Mouse (Mus musculus): ENCODE measurements at regions not wholly inside any gene's neighbourhood (a gene's known extent, or its start where the extent isn't known, plus 50 kb on each side); places are given as distances from the start of the nearest gene placed in this dataset.
A peak's percentile ranks its signal among the peaks of the same experiment; 100 is the strongest.
"Not testable (repeated sequence)": the region's sequence is repeated elsewhere in the genome, so short reads cannot be mapped to it uniquely, and the experiment has no call there.

DNA sequence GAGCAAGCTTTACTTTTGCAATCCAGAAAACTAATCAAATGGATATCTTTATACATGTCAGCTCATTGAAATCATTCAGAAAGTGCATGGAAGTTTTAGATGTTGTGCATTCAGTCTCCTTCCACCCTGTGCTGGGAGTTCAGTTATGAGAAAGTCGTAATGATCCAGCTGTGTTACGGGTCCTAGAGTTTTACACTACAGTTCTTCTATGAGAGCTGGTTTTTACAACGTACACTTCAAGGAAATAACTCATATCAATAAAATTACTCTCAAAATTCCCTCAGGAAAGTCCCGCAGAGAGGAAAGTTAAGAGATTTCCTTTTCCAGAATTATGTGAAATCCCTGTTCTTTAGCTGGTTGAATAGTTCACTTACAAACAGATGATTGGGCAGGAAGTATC, 418.1 kb upstream of the Slc10a2 start:
- DNase-seq, result no peak

DNA sequence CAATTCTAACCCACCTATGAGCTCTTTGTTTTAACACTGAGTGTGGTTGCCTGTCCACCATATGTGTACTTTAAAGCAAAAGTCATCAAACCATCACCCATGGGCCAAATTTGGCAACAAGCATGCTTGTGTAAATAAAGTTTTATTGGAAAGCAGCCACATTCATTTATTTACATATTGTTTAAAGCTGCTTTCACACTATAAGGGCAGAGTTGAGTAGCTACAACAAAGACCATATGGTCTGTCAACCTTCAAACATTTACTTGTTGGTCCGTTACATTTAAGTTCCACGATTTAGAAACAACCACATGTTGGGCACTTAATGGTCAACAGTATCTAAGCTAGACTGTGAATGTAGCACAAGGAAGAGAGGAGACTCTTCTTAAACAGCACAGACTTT, 390.7 kb upstream of the Slc10a2 start:
- no peak for DNase-seq

DNA sequence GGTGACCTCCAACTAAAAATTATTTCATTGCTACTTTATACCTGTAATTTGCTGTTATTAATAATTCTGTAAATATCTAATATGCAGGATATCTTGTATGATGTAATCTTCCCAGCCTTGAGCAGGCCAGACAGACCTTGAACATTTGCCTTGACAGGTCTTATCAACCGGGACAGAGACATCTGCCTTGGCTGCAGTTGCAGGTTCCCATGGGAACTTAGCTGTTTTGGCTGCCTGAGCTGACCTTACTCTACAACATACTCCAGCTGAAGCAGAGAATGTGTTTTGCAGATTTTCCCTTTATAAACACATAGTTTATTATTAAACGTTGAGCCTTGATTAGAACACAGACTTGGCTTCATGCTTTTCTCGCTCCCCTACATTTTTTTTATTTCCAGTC, 385.3 kb upstream of the Slc10a2 start:
- peak; percentile 38 for DNase-seq

DNA sequence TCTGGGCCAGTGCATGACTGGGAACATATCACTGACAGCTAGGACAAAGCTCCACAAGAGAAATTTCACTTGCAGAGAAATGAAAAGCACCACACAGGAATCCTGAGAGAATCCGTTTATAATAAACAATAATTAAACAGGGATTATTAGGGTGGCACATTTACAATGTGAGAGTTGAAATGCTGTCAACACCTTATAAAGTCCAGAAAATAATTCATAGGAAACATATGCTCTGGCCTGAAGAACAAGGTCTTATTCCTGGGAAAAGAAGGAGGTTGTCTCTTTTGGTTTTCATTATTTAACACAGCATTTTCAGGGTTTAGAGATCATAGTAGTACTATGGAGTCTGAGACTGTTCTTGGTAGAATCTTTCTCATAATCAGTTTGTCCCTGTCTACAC, 377.8 kb upstream of the Slc10a2 start:
- DNase-seq, result no peak

DNA sequence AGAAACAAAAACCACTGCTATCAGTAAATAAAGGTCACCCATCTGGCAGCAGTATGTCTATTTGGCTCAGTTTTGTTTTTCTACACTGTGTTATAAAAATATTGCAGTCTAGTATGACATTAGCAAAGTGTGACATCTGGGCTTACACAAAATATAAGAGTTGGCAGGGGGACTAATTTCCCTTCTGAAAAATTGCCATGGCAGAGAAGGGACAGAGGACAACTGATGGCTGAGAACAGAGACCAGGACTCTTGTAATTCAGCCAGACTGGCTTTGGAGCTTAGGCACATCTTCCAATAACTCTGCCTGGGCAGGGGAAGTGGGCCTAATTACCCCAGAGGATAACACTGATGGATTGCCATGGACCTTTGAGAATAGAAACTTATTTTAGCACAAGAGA, 367.8 kb upstream of the Slc10a2 start:
- no peak for DNase-seq

DNA sequence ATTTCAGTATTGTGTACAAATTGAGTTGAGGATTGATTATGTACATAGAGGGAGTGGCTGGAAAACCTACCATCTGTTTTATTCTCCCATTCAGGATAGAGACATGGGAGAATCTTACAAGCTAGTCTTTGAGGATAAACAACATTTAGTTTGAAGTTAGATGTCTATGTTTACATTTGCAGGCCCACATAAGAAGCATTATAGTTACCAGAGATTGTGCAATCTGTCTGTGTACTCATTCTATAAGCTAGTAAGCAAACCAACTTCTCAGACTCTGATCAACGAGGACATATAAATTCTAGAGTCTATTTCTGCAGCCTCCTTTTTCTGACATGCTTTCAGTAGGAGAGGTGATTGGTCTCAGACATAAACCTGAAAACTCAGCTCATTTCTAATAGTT, 367.4 kb upstream of the Slc10a2 start:
- DNase-seq, result no peak

DNA sequence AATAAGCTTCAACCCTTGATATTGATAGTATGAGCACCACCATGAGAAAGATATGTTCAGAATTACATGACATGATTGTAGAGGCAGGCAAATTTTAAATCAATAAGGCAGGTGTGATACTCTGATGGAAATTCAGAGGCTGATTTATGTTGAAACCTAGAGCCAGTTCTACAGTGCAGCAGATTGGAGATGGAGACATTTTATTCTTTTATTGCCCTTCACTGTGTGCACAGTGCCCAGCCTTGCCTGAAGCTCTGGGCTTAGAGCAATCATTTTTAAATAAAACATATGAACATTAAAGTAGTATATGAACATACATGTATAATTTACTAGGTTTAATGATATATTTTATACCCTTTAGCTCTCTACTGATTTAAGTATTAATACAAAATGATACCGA, 352.5 kb upstream of the Slc10a2 start:
- DNase-seq, result no peak

DNA sequence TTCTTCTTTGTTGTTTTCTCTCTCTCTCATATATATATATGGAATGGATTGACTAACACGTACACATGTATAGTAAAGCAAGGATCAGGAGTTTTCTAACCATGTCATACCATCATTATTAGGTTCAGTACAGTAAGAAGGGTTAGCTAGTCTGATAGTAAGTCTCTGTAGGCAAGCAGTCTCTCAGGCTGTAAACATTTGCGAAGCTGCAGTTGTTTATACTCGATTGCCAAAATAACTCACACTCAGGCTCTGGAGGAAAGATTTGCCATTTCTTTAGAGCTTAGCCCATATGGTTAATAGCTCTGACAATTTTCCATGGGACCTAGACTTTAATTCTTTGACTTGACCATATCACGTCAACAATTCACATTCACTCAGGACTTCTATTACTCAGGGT, 348.3 kb upstream of the Slc10a2 start:
- DNase-seq, result no peak

DNA sequence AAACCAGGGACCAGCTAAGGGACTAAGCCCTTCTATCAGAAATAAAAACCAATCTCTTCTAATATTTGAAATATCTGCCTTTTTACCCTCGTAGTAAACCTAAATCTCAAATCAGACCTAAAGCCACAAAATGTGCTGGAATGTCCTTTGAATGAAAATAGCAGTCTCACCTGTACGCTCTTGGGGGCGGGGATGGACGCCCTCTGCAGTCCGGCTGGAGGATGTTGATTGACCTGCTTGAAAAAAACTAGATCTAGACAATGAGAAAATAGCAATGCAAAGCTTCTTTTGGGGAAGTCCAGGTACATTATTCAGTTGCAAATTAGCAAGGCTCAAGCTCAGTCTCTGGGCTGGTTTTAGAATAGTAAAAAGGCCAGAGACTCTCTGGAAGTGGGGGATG, 337.1 kb upstream of the Slc10a2 start:
- not testable (repeated sequence) for DNase-seq

DNA sequence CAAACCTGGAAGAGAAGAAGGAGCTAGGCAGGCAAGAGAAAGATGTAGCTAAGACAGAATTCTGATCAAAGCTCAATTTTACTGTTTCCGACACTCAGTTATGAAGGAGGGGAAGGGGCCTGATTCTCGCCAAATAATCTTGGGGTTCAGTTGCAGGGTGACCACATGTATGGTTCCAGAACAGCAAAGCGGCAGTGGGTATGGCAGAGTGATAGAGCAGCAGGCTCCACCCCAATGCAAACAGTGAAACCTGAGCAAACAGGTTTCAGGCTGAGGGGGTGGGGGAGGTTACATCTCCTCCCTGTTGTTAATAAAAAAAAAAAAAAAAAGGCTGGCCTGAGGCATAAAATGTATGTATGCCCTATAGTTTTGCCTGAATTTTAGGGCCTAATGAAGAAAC, 335.3 kb upstream of the Slc10a2 start:
- not testable (repeated sequence) for DNase-seq

DNA sequence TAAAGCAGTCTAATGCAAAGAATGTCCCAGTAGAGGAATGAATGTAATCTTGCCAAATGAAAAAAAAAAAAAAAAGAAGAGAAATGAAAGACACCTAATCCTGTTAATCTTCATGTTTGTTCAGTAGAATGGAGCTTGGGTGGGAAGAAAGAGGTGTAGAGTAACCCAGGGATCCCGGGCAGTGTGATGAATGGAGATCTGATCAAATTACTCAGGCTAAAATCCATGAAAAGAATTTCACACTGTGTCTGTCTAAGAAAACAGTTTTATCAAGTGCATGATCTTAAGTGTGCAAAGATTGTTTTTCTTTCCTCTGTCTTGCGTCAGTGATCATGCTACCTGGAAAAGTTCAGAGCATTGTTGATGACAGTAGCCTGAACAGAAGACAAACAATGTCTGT, 333.9 kb upstream of the Slc10a2 start:
- DNase-seq, result no peak

DNA sequence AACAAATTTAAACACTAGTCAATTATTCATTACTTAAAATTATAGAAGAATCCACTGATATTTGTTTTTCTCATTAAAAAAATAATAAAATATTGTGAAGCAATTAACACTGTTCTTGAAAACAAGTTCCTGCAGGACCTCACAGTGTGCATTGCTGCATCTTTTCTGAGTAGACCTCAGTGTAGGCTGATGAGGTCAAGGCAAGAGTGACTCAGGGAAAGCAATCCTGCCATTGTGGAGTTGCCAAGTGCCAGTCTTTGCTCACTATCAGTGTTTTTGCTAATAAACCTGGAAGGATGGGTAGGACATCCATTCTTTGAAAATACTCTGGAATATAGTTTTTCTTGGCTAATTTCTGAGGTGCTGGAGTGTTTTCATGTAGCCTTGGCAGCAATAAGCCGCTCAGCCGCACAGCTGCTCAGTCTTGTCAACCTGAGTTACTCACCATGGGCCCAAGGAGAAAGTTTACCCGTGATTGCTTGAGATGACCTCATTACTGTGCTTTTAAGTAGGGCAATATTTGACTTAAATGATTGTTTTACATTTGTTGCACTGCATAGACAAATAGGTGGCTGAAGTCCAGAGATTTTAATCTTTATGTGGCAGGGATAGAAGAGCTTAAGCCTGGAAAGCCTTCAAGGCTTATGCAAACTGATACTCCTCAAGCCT, 323.3 kb upstream of the Slc10a2 start:
- DNase-seq, result peak; percentile 4

DNA sequence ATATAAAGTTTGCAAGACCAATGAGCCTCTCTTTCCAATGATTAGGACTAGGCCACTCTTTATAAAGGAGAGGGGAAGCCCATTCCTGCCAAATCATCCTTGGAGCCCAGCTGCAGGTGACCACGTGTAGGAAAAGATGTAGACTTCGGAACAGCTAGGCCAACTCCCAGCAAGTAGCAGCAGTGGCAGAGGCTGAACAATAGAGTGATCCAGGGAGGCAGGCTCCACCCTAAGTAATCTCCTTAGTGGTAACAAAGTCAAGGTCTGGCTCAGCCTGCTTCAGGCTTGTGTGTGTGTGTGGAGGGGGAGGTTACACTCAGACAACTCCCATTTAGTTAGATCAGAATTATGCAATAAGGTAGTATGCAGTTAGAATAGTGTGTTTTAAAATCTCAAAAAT, 311.7 kb upstream of the Slc10a2 start:
- not testable (repeated sequence) for DNase-seq

DNA sequence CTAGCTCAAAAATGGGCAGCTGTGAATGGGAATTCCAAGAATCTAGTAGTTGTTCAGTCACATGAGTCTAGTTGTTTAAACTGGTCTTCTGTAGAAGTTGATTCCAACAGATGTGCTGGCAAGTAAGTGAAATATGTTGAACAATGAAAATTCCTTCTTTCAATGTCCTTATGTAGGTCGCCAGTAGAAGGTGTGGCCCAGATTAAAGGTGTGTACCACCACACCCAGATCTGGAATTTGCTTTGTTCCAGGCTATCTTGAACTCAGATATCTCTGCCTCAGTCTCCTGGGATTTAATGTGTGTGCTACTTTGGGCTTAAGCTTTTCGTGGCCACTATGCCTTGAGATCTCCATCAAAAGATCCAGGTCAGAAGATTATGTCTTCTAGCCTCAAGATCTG, 279.7 kb upstream of the Slc10a2 start:
- no peak for DNase-seq

DNA sequence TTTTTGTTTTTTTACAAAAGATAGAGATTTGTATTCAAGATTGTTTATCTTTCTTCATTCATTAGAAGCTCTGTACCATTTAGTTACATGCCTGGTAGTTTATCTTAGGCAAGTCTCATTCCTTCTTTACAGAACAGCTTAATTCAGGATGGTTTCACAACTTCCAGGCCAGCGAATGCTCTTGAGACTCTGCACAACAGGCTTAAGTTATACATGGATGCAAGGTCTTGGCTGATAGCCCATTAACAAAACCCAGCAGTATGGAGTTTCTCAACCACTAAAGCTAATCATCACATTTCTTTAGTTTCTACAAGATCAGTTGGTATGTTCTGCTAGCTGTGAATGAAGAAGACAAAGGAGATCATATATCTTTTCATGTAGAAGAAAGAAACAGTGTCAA, 272.9 kb upstream of the Slc10a2 start:
- no peak for DNase-seq

DNA sequence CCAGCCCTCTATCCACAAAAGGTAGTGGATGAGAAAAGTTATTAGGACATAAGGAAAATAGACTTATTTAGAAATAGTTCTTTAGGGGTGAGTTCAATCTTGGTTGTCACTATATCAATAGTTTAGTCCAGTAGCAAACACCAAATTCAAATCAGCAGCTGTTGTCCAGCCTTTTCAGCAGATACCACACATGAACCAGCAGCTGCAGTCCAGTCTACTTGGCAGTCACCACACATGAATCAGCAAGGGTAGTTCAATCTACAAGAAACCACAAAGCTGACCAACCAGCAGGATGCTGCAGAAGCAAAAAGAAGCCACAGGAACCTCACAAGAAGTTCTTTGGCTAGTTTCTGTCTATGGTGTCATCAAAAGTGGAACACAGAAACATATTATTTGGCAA, 234.8 kb upstream of the Slc10a2 start:
- no peak for DNase-seq

DNA sequence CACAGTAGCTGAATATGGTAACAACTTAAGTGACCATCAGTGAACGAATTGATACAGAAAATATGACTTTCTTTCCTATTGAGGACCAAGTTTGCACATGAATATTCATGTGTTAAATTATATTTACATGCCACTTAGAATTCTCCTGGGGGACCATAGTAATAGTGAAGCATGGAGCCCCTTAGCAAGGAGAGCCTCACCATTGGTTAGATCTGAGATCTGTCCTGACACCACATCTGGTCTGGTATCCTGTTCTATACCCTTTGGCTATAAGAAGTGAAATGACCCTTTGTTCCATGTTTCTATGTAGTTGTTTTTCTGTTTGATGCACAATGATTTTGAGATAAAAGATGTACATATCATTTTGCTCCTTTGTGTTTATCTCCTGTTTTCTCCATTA, 209.4 kb upstream of the Slc10a2 start:
- DNase-seq, result no peak

DNA sequence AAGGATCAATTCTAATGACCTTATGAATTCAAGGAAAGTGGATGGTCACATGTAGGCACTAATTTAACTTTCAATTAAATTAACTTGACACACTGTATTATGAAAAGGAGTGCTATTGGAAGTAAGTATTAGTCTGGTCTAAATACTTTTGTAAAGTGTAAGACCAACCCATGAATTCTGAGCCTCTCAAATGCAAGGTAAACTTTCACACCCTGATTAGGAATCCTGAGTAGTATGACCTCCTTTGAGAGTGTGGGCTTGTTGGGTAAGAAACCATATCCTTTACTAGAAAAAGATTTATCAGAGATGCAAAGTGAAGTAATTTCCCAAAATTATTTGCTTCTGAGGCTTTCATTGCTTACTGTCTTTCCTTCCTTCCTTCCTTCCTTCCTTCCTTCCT, 194.8 kb upstream of the Slc10a2 start:
- no peak for DNase-seq

DNA sequence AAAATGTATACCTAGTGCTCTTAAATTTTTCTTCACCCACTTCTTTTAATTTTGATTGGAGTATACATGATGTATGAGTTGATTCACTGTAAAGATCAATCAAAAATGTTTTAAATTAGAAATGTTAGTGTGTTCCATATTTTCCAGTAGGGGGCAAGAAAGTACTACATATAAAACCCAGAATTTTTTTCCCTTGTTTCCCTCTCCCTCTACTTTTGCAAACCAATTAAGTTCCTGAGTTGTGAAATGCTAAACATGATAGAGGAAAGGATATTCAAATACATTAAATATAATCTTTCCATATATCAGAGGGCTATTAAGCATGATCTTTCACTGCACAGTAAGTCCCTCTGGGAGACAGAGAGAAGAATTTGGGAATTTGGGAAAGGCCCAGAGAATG, 192.0 kb upstream of the Slc10a2 start:
- DNase-seq, result no peak

DNA sequence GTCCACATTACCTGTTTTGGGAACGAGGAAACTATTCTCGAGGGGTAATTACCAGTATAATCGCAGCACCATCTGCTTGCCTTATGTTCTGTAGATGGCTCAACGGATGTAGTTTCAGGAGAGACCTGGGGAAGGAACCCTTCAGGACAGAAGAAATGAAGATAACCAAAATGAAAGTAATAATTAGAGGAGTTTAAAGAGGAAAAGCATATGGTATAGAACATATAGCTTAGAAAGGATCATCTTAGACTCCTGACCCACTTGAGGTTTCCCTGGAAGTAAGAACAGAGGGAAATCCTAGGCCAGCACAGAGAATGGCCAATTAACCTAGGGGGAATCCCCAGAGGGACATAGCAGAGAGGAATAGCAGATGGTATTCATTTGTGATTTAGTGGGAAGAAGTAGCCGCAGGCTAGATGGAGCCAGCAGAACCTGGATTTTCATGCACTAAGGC, 180.6 kb upstream of the Slc10a2 start:
- no peak for DNase-seq

DNA sequence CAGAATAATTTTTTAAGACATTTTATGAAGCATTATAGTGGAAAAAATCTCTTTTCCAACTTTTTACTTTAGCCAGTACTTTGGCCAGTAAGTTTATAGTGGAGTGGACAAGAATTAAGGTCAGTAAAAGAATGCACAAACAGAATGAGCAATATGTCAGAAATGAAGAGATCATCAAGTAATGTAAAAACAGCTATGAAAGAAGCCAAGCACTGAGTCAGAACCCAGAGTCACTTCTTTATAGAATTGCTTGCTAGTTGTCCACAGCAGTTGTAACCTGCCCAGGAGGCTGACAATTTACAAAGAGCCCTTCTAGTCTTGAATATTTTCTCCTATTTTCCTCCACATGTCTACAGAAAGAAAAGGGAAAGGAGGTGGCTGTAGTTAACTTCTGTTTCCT, 178.6 kb upstream of the Slc10a2 start:
- DNase-seq, result no peak

DNA sequence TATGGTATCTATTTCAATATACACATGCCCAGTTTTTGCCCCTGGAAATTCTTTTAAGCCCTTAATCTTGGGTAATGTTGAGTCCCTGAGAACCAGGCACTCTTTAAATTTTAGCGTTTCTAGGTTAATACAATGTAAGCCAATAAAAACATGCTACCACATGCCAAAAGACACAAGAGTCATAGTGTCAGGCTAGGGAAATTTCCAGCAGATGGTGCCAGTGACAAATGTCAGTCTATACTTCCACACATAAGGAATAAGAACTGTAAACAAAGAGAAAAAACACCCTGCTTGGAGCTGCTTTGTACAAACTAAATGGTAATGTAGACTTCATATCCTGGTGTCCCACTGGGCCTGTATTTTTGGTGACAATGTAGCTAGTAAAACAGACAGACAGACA, 157.2 kb upstream of the Slc10a2 start:
- no peak for DNase-seq

DNA sequence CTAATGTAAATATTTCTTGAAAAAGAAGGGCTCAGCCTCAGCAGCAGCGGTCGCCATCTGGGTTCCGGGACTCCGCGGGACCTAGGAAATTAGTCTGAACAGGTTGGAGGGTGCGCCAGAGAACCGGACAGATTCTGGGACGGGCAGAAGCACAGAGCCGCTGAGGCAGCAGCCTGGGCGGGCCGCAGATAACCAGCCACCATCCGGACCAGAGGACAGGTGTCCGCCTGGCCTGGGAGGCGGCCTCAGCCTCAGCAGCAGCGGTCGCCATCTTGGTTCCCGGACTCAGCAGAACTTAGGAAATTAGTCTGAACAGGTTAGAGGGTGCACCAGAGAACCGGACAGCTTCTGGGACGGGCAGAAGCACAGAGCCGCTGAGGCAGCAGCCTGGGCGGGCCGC, 136.7 kb upstream of the Slc10a2 start:
- peak; percentile 21 for DNase-seq
